Mouse (Mus musculus): ENCODE results near the gene Cass4. TPM values are rescaled to one million over a fixed set of nuclear protein-coding genes. Genes with fewer than 3 reads are reported as not detected.

The Cass4 gene
- 1.1 and 1.5 TPM in 2 replicates for polyA plus RNA-seq (2014; fragmentation: Nextera tagmentation; extraction: Ambion mirVana)

- no peak for DNase-seq (ENCODE audit: low spot score)
- Histone ChIP-seq H3K9me3 (ENCODE audit: control insufficient read depth, low read length) (no peaks in the 10 kb centered on the region), H3K4me2 (peak within 1 kb of the TSS; percentile 57), H3K4me1 (replicated peaks; ENCODE audit: control insufficient read depth, insufficient read depth, low read length) (peaks cover 2% of the 10 kb centered on the region; the same call in 1 of the 2 replicates), H3K4me3 (ENCODE audit: low read depth, low read length) (peak within 1 kb of the TSS; percentile 44), H3K27me3 (replicated peaks; ENCODE audit: control insufficient read depth, insufficient read depth, low read length) (no peaks in the 10 kb centered on the region), H3K36me3 (ENCODE audit: control insufficient read depth, insufficient read depth, low read length) (no peaks in the 10 kb centered on the region), H3K27ac (ENCODE audit: low read depth, low read length) (no peak within 1 kb of the TSS), H3K9ac (ENCODE audit: low read depth, low read length) (no peak within 1 kb of the TSS; the same call in 1 of the 2 replicates)
- WGBS: 16% methylated on average over 13 of the region's 13 CpGs
- ATAC-seq (replicated peaks; ENCODE audit: low FRiP score): peak; percentile 60
Measured at GRCm38 (mm10) chr2:172393391-172394051, at the start of gene Cass4. Gene Cass4, plus strand, starts transcription at chr2:172393794.

- Histone ChIP-seq H3K4me1 (replicated peaks; ENCODE audit: control insufficient read depth, insufficient read depth, low read length) (peaks cover 40% of the 10 kb centered on the region), H3K4me2 (peak overlapping the region; percentile 91), H3K27me3 (replicated peaks; ENCODE audit: control insufficient read depth, insufficient read depth, low read length) (no peaks in the 10 kb centered on the region), H3K9ac (ENCODE audit: low read depth, low read length) (no peak overlapping the region), H3K4me3 (ENCODE audit: low read depth, low read length) (peak overlapping the region; percentile 92), H3K36me3 (ENCODE audit: control insufficient read depth, insufficient read depth, low read length) (no peaks in the 10 kb centered on the region), H3K27ac (ENCODE audit: low read depth, low read length) (peak overlapping the region; percentile 61; the same call in 1 of the 2 replicates), H3K9me3 (ENCODE audit: control insufficient read depth, low read length) (no peaks in the 10 kb centered on the region)
- 39% methylated on average over 5 of the region's 5 CpGs for WGBS
- ATAC-seq (replicated peaks; ENCODE audit: low FRiP score): no peak
- no peak for DNase-seq (ENCODE audit: low spot score)
Measured at GRCm38 (mm10) chr2:172344669-172345068, 48.9 kb upstream of the Cass4 start.

GRCm38 (mm10) chr2:172345258-172345738, 48.3 kb upstream of the Cass4 start, which contains the start of gene Fam210b:
Gene Fam210b, plus strand, starts transcription at chr2:172345565.
- Histone ChIP-seq H3K4me3 (ENCODE audit: low read depth, low read length) (peak within 1 kb of the TSS; percentile 92), H3K27ac (ENCODE audit: low read depth, low read length) (peak within 1 kb of the TSS; percentile 98), H3K9ac (ENCODE audit: low read depth, low read length) (peak within 1 kb of the TSS; percentile 93), H3K4me1 (replicated peaks; ENCODE audit: control insufficient read depth, insufficient read depth, low read length) (peaks cover 46% of the 10 kb centered on the region), H3K27me3 (replicated peaks; ENCODE audit: control insufficient read depth, insufficient read depth, low read length) (no peaks in the 10 kb centered on the region), H3K9me3 (ENCODE audit: control insufficient read depth, low read length) (no peaks in the 10 kb centered on the region), H3K4me2 (peak within 1 kb of the TSS; percentile 91), H3K36me3 (ENCODE audit: control insufficient read depth, insufficient read depth, low read length) (no peaks in the 10 kb centered on the region)
- ATAC-seq (replicated peaks; ENCODE audit: low FRiP score) (peak; percentile 83), DNase-seq (ENCODE audit: low spot score) (peak; percentile 92)
- 1% methylated on average over 35 of the region's 35 CpGs for WGBS

- H3K4me1 ChIP-seq (replicated peaks; ENCODE audit: control insufficient read depth, insufficient read depth, low read length): peaks cover 56% of the 10 kb centered on the region
- ATAC-seq (replicated peaks; ENCODE audit: low FRiP score): no peak
- H3K9ac ChIP-seq (ENCODE audit: low read depth, low read length): peak overlapping the region; percentile 93
- DNase-seq (ENCODE audit: low spot score): no peak
- no peaks in the 10 kb centered on the region for H3K9me3 ChIP-seq (ENCODE audit: control insufficient read depth, low read length)
- H3K36me3 ChIP-seq (ENCODE audit: control insufficient read depth, insufficient read depth, low read length): no peaks in the 10 kb centered on the region
- H3K4me2 ChIP-seq: peak overlapping the region; percentile 91
- no peaks in the 10 kb centered on the region for H3K27me3 ChIP-seq (replicated peaks; ENCODE audit: control insufficient read depth, insufficient read depth, low read length)
- WGBS: 7% methylated on average over 31 of the region's 31 CpGs
- peak overlapping the region; percentile 92 for H3K4me3 ChIP-seq (ENCODE audit: low read depth, low read length)
- H3K27ac ChIP-seq (ENCODE audit: low read depth, low read length): peak overlapping the region; percentile 98
Measured at GRCm38 (mm10) chr2:172346034-172346929, 47.3 kb upstream of the Cass4 start.

GRCm38 (mm10) chr2:172346933-172347611, 46.5 kb upstream of the Cass4 start:
- Histone ChIP-seq H3K9ac (ENCODE audit: low read depth, low read length) (peak overlapping the region; percentile 93), H3K4me2 (peak overlapping the region; percentile 91), H3K27me3 (replicated peaks; ENCODE audit: control insufficient read depth, insufficient read depth, low read length) (no peaks in the 10 kb centered on the region), H3K36me3 (ENCODE audit: control insufficient read depth, insufficient read depth, low read length) (no peaks in the 10 kb centered on the region), H3K4me3 (ENCODE audit: low read depth, low read length) (peak overlapping the region; percentile 92), H3K4me1 (replicated peaks; ENCODE audit: control insufficient read depth, insufficient read depth, low read length) (peaks cover 57% of the 10 kb centered on the region), H3K27ac (ENCODE audit: low read depth, low read length) (peak overlapping the region; percentile 98), H3K9me3 (ENCODE audit: control insufficient read depth, low read length) (no peaks in the 10 kb centered on the region)
- 53% methylated on average over 8 of the region's 8 CpGs for WGBS
- ATAC-seq (replicated peaks; ENCODE audit: low FRiP score) (peak; percentile 66), DNase-seq (ENCODE audit: low spot score) (no peak)

- peak overlapping the region; percentile 92 for H3K4me3 ChIP-seq (ENCODE audit: low read depth, low read length)
- H3K9ac ChIP-seq (ENCODE audit: low read depth, low read length): peak overlapping the region; percentile 93
- peaks cover 57% of the 10 kb centered on the region for H3K4me1 ChIP-seq (replicated peaks; ENCODE audit: control insufficient read depth, insufficient read depth, low read length)
- no peaks in the 10 kb centered on the region for H3K9me3 ChIP-seq (ENCODE audit: control insufficient read depth, low read length)
- peaks cover 4% of the 10 kb centered on the region; the same call in 1 of the 2 replicates for H3K36me3 ChIP-seq (ENCODE audit: control insufficient read depth, insufficient read depth, low read length)
- peak overlapping the region; percentile 98 for H3K27ac ChIP-seq (ENCODE audit: low read depth, low read length)
- ATAC-seq (replicated peaks; ENCODE audit: low FRiP score) (peak; percentile 73), DNase-seq (ENCODE audit: low spot score) (no peak)
- no peaks in the 10 kb centered on the region for H3K27me3 ChIP-seq (replicated peaks; ENCODE audit: control insufficient read depth, insufficient read depth, low read length)
- peak overlapping the region; percentile 91 for H3K4me2 ChIP-seq
- WGBS: 11% methylated on average over 3 of the region's 3 CpGs
Measured at GRCm38 (mm10) chr2:172348297-172348950, 45.2 kb upstream of the Cass4 start.

- H3K4me2 ChIP-seq: peak overlapping the region; percentile 91
- no peaks in the 10 kb centered on the region for H3K27me3 ChIP-seq (replicated peaks; ENCODE audit: control insufficient read depth, insufficient read depth, low read length)
- H3K27ac ChIP-seq (ENCODE audit: low read depth, low read length): 0 out of 2 replicates have a peak overlapping the region, but pooled peaks have one; percentile 38
- H3K4me3 ChIP-seq (ENCODE audit: low read depth, low read length): peak overlapping the region; percentile 7; the same call in 1 of the 2 replicates
- H3K36me3 ChIP-seq (ENCODE audit: control insufficient read depth, insufficient read depth, low read length): peaks cover 7% of the 10 kb centered on the region; the same call in 1 of the 2 replicates
- peaks cover 53% of the 10 kb centered on the region for H3K4me1 ChIP-seq (replicated peaks; ENCODE audit: control insufficient read depth, insufficient read depth, low read length)
- 67% methylated on average over 14 of the region's 14 CpGs for WGBS
- no peaks in the 10 kb centered on the region for H3K9me3 ChIP-seq (ENCODE audit: control insufficient read depth, low read length)
- DNase-seq (ENCODE audit: low spot score) (no peak), ATAC-seq (replicated peaks; ENCODE audit: low FRiP score) (no peak)
- no peak overlapping the region for H3K9ac ChIP-seq (ENCODE audit: low read depth, low read length)
Measured at GRCm38 (mm10) chr2:172349776-172350175, 43.8 kb upstream of the Cass4 start.

Data from liver, embryonic 11.5 days (tissue).